Mouse (Mus musculus) limb, embryonic 10.5 days (tissue): ENCODE measurements around the gene Kremen1. TPM values are rescaled to one million over a fixed set of nuclear protein-coding genes. Genes with fewer than 3 reads are reported as not detected.

Source experiments
- DNase-seq: peaks from one replicate; pipeline ENCODE4 v3.0.0-alpha.2; 2017; ENCODE audit warnings: low spot score
- H3K27ac ChIP-seq: fragments of 300-500 bp; sonication (generic); 2 replicates; pipeline ENCODE4 v1.5.1; 2016; ENCODE audit warnings: mild to moderate bottlenecking
- H3K27me3 ChIP-seq: fragments of 300-500 bp; sonication (generic); 2 replicates; pipeline ENCODE4 v1.6.1; 2016; ENCODE audit warnings: low read depth, mild to moderate bottlenecking; ENCODE audit not compliant: poor library complexity, severe bottlenecking
- H3K36me3 ChIP-seq: fragments of 300-500 bp; sonication (generic); 2 replicates; pipeline ENCODE4 v1.6.1; 2016; ENCODE audit warnings: mild to moderate bottlenecking, moderate library complexity
- H3K4me1 ChIP-seq: fragments of 300-500 bp; sonication (generic); 2 replicates; pipeline ENCODE4 v1.6.1; 2016
- H3K4me3 ChIP-seq: fragments of 300-500 bp; sonication (generic); 2 replicates; pipeline ENCODE4 v1.5.1; 2016; ENCODE audit warnings: mild to moderate bottlenecking, moderate library complexity
- H3K9me3 ChIP-seq: fragments of 300-500 bp; sonication (generic); replicated peaks from 2 replicates; pipeline ENCODE4 v1.6.1; 2016; ENCODE audit warnings: mild to moderate bottlenecking
- WGBS: fragments of 180-500 bp; shearing (Covaris S2); methylation state at CpG from one replicate; pipeline ENCODE4 v1.1.7; 2016; 5-methylcytosine and 5-hydroxymethylcytosine counted together
- polyA plus RNA-seq: library from polyadenylated mRNA; unstranded; fragments of >200 nt; fragmentation: Nextera tagmentation; extraction: Ambion mirVana; gene quantifications from 2 replicates; pipeline ENCODE4 v1.2.1, GENCODE M21; 2016

Kremen1 gene
- polyA plus RNA-seq, 1 experiment from 2014 or later = 17.8 TPM

DNA sequence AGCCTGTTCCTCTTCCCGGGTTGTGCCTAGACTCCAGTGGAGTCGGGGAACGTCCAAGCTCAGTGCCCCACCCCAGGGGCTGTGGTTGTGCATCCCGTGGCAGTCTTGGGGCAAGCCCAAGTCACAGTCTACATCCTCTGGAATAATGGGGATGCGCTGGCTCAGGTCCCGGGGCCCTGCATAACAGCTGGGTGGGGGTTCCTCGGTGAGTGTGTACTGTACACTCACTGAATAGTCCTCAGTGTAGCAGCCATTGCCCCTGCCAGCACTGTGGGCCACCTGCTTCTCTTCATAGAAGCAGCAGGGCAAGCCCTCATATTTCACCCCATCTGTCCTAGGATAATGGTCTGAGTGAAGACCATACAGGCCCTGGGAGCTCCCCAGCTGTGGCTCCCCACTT is 19.6 kb upstream of the Kremen1 start:
- H3K27ac ChIP-seq = no peak overlapping the region
- H3K4me3 ChIP-seq = no peak overlapping the region
- no peaks in the 10 kb centered on the region for H3K9me3 ChIP-seq
- no peaks in the 10 kb centered on the region for H3K4me1 ChIP-seq
- DNase-seq = no peak
- WGBS = 93% methylated on average over 7 of the region's 7 CpGs
- peaks cover 68% of the 10 kb centered on the region for H3K36me3 ChIP-seq
- no peaks in the 10 kb centered on the region for H3K27me3 ChIP-seq

DNA sequence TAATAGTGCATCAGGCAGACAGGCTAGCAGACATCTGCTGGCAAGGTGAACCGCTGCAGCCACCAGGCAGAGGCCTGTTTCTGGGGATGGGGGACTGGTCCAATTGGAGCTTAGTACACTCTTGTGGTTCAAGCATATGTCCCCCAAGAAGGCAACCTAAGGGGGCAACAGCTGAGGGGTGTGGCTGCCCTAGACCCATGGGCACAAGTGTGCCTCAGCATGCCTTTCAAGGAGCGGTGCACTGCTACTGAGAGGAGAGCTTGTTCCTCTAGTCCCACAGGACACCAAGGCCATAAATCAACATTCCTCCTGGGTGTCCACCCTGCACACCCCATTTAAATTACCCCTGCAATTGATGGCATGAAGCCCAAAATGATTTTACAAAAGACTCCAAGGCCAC is 17.1 kb upstream of the Kremen1 start:
- H3K4me1 ChIP-seq = no peaks in the 10 kb centered on the region
- H3K27me3 ChIP-seq = no peaks in the 10 kb centered on the region
- whole genome bisulfite sequencing = 86% methylated on average over 2 of the region's 2 CpGs
- no peak for DNase-seq
- peaks cover 44% of the 10 kb centered on the region for H3K36me3 ChIP-seq
- H3K4me3 ChIP-seq = no peak overlapping the region
- H3K27ac ChIP-seq = no peak overlapping the region
- H3K9me3 ChIP-seq = no peaks in the 10 kb centered on the region

DNA sequence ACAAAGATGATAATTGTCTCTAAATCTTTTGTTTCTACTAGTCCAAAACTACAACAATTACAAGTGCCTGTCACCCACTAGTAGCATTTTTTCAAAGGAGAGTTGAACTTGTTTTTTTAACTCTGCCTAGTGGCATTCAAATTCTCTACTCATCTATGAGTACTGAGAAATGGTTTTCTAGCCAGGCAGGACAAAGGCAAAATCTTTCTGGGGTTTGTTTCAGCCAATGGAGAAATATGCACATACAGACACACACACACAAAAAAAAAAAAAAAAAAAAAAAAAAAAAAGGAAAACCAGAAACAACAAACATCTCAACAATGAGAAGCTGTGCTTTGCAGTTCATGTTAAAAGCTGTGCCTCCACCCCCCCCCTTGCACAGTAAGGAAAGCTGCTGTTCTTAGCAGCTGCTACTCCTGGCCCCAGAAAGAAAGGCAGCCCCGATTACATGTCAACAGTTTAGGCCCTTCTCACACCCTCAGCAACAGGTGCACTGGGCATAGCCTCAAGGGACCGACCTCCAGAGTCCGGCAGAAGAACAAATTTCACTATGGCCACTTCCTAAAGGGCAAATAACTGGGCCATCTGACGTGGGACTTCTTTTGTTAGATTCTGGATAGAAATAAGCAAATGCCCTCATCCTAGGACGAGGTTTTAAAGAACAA is 16.1 kb upstream of the Kremen1 start:
- 82% methylated on average over 5 of the region's 5 CpGs for WGBS

DNA sequence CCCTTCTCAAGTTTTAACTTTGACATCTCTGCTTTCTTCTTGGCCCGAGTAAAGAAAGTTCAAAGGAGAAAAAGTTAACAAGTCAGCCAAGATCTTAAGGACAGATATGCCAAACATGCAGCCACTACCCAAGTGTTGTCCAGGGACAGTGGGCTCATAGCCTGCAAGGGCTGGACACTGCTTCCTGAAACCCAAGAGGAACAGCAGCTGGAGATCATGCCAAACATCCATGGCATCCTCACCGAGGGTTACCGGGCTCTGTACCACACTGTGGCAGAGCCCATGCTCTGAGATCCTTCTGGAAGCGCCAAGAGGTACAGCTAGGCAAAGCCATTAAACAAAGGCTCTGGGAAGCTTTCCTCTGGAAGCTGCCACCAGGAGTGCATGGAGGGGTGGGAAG is 13.9 kb upstream of the Kremen1 start:
- Histone ChIP-seq H3K4me1 (peaks cover 9% of the 10 kb centered on the region), H3K36me3 (peaks cover 12% of the 10 kb centered on the region), H3K9me3 (no peaks in the 10 kb centered on the region), H3K4me3 (no peak overlapping the region), H3K27me3 (no peaks in the 10 kb centered on the region), H3K27ac (no peak overlapping the region)
- WGBS = 86% methylated on average over 4 of the region's 4 CpGs
- no peak for DNase-seq

More for the DNA sequence above, 16.1 kb upstream of the Kremen1 start:
- DNase-seq = no peak
- no peaks in the 10 kb centered on the region for H3K27me3 ChIP-seq
- no peaks in the 10 kb centered on the region for H3K4me1 ChIP-seq
- no peak overlapping the region for H3K4me3 ChIP-seq
- H3K36me3 ChIP-seq = peaks cover 34% of the 10 kb centered on the region
- H3K27ac ChIP-seq = no peak overlapping the region
- no peaks in the 10 kb centered on the region for H3K9me3 ChIP-seq

DNA sequence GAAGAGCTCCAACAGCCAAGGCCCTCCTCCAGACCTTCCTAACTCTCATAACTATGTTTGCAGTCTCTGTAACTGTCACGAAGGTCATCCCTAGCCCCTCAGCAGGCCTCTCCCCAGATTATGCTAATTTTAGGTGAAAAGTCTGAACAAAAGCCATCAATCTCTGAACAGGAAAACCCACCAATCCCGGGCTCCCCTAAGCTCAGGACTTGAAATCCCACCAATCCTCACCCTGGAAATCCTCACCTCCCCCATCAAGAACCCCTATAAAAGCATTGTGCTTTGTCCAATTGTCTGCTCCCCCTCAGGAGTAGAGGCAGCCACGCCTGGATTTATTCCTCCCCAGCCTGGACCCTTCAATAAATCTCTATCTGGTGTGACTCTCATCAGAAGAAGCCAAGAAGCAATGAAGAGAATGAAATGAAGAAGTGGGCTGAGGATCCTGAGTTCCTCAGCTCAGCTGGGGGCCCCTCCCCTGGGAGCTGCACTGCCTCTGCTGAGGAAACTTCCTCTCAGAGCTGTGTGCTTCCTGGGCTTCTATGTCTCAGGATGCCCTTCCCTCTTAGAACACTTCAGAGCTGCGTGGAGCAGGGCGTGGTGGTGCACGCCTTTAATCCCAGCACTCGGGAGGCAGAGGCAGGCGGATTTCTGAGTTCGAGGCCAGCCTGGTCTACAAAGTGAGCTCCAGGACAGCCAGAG is 11.3 kb upstream of the Kremen1 start:
- Histone ChIP-seq H3K36me3 (no peaks in the 10 kb centered on the region), H3K4me1 (peaks cover 9% of the 10 kb centered on the region), H3K27ac (no peak overlapping the region), H3K4me3 (no peak overlapping the region), H3K9me3 (no peaks in the 10 kb centered on the region), H3K27me3 (no peaks in the 10 kb centered on the region)
- no peak for DNase-seq
- WGBS = 83% methylated on average over 9 of the region's 9 CpGs

DNA sequence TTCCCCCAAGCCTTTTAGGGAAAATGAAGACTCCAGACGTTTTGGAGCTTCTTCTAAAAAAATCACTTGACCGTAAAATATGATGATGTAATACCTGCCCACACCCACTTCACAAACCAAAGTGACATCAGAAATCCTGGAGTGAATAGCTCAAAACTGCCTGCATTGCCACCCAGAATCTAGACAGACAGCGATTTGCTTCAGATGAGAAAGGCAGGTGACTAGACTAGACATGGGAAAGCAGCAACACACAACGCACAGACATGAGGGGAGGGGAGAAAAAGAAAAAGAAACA is 10.7 kb upstream of the Kremen1 start:
- WGBS = 82% methylated on average over 4 of the region's 4 CpGs
- H3K4me3 ChIP-seq = no peak overlapping the region
- no peaks in the 10 kb centered on the region for H3K36me3 ChIP-seq
- H3K4me1 ChIP-seq = peaks cover 9% of the 10 kb centered on the region
- no peak for DNase-seq
- H3K27me3 ChIP-seq = no peaks in the 10 kb centered on the region
- no peak overlapping the region for H3K27ac ChIP-seq
- no peaks in the 10 kb centered on the region for H3K9me3 ChIP-seq

DNA sequence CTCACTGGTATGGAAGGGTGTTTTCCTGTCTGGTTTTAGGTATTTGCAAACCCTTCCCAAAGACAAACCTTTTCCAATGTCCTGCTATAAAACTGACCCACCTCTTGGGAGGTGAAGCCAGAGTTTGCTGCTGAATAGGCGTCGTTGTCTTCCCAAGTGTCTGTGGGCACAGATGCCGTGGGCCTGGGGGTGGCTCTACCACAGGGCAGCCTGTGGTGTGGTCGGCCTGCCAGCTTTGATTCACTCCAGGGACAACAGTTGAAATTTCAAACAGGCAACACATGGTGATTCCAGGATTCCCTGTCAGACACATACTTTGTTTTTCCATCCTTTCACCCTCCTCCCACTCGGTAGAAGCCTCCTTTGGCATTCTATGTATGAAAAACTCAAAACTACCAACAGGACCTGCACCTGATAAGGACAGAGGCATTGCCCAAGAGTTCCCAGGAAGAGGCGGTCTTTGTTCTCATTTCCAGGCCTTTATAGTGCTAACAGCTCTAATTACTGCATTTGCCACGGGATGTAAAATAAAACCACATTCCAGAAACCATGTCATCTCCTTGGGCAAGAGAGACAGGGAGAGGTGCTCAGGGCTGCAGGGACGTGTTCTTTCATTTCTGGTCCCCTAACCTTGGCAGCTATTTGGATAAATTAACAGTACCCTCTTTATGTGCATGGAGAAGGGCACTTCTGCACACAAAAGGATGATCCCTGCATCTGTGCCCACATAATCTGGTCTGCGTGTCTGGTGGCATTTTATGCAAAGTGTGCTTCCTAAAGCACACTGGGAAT is 10.1 kb upstream of the Kremen1 start:
- no peaks in the 10 kb centered on the region for H3K9me3 ChIP-seq

DNA sequence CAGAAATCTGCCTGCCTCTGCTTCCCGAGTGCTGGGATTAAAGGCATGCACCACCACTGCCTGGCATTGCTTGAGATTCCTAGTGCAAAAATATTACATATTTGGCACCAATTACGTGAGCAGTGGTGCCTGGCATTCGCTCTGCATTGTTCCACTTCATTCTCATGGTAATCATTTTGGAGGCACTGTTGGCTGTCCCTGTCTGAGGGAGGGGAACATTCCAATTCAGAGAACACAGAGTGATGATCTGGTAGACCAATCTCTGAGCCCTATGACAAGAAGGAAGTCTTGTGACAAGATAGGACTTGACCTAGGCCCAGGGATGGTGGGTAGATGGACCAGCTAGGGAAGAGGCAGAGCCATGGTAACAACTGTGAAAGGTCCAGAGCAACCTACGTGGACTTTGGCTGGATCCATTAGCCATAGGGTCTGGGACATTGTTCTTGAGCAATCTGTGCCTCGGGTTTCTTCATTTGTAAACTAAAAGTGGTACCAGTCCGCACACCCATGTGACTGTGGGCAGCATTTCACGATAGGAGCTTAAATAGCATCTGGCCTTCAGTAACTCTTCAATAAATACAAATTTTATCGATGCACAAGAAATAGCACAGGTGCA is 8.6 kb upstream of the Kremen1 start:
- Histone ChIP-seq H3K4me1 (peaks cover 9% of the 10 kb centered on the region), H3K27me3 (no peaks in the 10 kb centered on the region), H3K9me3 (no peaks in the 10 kb centered on the region), H3K27ac (no peak overlapping the region), H3K4me3 (no peak overlapping the region), H3K36me3 (no peaks in the 10 kb centered on the region)
- WGBS = 93% methylated on average over 8 of the region's 8 CpGs
- no peak for DNase-seq

More for the DNA sequence above, 10.1 kb upstream of the Kremen1 start:
- Histone ChIP-seq H3K36me3 (no peaks in the 10 kb centered on the region), H3K4me3 (no peak overlapping the region), H3K27ac (no peak overlapping the region), H3K27me3 (no peaks in the 10 kb centered on the region), H3K4me1 (peaks cover 9% of the 10 kb centered on the region)
- WGBS = 56% methylated on average over 9 of the region's 9 CpGs
- no peak for DNase-seq

DNA sequence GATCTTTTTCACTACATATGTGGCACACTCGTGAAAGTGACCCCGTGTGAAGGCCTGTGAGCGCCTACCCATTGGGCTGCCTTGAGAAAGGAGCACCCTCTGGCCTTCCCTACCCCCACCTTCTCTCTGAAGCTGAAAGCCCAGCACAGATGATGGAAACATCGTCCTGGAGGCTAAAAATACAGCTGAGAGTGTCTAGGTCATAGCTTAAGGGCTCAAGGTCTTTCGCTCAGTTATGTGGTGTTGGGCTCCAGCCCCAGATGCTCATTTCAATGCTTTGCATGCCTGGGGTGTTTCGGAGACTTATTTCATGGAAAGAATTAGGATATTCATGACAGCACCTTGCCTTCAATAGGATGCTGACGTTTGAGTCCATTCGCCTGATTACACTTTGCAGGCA is 4.4 kb upstream of the Kremen1 start:
- Histone ChIP-seq H3K9me3 (no peaks in the 10 kb centered on the region), H3K27me3 (peaks cover 13% of the 10 kb centered on the region), H3K27ac (no peak overlapping the region), H3K4me1 (peaks cover 13% of the 10 kb centered on the region), H3K4me3 (no peak overlapping the region), H3K36me3 (no peaks in the 10 kb centered on the region)
- WGBS = 83% methylated on average over 8 of the region's 8 CpGs
- no peak for DNase-seq

DNA sequence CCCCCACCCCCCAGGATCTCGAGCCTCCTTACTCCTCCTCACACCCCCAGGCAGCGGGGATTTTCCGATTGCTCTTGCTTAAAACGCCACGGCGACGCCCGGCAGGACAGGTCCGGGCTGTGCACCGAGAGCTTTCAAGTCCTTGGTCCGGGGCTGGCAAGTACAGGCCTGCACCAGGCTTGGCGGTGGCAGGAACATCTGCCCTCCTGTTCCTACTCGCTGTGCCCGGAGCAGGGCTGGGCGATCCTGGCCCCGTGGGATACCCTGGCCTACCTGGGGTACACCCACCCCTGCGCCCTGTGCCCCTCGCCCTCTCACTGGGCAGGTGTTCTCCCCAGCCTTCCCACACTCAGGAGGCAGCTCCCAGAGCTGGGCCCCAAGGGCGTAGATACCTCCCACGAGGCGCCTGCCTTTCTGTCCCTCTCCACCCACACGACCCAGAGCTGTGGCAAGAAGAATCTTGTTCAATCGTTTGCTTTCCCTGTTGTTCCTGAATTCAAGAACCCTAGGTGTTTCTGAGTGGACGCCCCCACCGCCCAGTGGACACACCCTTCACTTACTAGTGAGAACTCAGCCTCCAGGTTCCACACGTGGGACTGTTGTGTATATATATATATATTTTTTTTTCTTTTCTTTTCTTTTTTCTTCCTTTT is 1.8 kb upstream of the Kremen1 start:
- peaks cover 13% of the 10 kb centered on the region for H3K27me3 ChIP-seq
- WGBS = 58% methylated on average over 26 of the region's 26 CpGs
- H3K4me3 ChIP-seq = no peak overlapping the region
- no peak for DNase-seq
- H3K4me1 ChIP-seq = peaks cover 22% of the 10 kb centered on the region
- H3K9me3 ChIP-seq = no peaks in the 10 kb centered on the region
- H3K36me3 ChIP-seq = no peaks in the 10 kb centered on the region
- no peak overlapping the region for H3K27ac ChIP-seq

DNA sequence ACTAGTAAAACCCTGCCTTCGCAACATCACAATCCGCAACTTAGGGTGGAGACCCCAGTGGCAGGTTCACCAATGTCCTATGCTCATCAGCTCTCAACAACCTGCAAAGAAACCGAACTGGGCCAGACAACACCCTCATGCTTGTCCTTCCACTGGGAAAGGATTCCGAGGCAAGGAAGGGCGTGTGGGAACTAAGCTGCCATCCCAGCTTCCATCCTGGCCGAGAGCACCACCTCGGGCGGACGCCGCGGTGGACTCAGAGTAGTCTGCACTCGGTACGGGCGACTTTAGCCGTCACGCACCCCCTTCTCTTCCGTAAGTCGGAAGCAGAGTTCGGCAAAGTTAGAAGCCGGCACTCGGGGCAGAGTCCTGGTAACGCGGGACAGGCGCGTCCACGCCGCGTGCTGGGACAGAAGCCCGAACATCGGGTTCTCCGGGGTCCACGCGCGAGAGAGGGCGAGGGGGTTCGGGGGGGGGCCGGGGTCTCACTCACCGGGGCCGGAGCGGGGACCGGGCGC is 357 bp downstream of the Kremen1 start:
- peak overlapping the region; percentile 93 for H3K27ac ChIP-seq
- WGBS = 1% methylated on average over 42 of the region's 42 CpGs
- H3K4me1 ChIP-seq = peaks cover 35% of the 10 kb centered on the region

DNA sequence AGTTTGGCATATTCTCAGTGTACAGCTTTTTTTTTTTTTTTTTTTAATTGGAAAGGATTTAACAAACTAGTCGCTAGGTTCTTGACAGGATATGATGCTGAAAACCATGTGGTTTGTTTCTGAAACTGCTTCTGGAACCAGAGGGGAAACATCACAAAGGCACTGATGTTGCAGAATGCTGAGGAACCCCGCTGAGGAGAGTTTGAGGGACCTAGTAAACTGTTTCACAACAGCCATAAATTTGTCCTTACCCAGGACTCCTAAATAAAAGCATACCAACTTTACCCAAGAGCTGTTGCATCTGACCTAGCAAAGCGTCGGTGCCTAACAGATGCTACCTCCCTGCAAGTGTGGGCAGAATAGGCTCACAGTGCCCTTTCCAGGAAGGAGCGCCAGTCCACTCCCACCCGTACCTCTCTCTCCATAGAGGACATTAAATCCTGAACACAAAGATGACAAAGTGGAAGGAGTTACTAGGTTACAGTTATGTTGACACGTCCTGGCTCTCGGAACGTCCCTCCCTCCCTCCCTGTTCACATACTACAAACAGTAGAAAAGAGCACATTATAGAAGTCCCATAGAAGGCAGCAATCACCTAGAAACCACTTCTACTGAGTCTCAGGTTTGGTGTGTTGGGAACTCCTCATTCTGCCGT is 1.3 kb downstream of the Kremen1 start:
- peaks cover 44% of the 10 kb centered on the region for H3K4me1 ChIP-seq
- peak overlapping the region; percentile 94 for H3K4me3 ChIP-seq
- peaks cover 13% of the 10 kb centered on the region for H3K27me3 ChIP-seq
- WGBS = 55% methylated on average over 10 of the region's 10 CpGs
- no peak overlapping the region for H3K27ac ChIP-seq
- no peak for DNase-seq
- H3K36me3 ChIP-seq = no peaks in the 10 kb centered on the region
- no peaks in the 10 kb centered on the region for H3K9me3 ChIP-seq

More for the DNA sequence above, 357 bp downstream of the Kremen1 start:
- Histone ChIP-seq H3K36me3 (no peaks in the 10 kb centered on the region), H3K9me3 (no peaks in the 10 kb centered on the region), H3K4me3 (peak overlapping the region; percentile 94), H3K27me3 (peaks cover 13% of the 10 kb centered on the region)
- peak; percentile 73 for DNase-seq
